Mouse (Mus musculus) lung, adult 2 months (tissue): ENCODE results near the gene Rpn1.
A peak's percentile ranks its signal among the peaks of the same experiment; 100 is the strongest.

ENCODE experiments used
- CTCF ChIP-seq: fragments of 200-500 bp; IDR thresholded peaks from 2 replicates; pipeline ENCODE4 v1.5.1; 2011; ENCODE audit warnings: mild to moderate bottlenecking, low read length, control low read depth; ENCODE audit not compliant: insufficient read depth
- POLR2A ChIP-seq: fragments of 200-500 bp; IDR thresholded peaks from 2 replicates; pipeline ENCODE4 v1.6.1; 2011; ENCODE audit warnings: low read depth, mild to moderate bottlenecking, control low read depth, low read length, borderline replicate concordance; ENCODE audit errors: extremely low read depth

DNA sequence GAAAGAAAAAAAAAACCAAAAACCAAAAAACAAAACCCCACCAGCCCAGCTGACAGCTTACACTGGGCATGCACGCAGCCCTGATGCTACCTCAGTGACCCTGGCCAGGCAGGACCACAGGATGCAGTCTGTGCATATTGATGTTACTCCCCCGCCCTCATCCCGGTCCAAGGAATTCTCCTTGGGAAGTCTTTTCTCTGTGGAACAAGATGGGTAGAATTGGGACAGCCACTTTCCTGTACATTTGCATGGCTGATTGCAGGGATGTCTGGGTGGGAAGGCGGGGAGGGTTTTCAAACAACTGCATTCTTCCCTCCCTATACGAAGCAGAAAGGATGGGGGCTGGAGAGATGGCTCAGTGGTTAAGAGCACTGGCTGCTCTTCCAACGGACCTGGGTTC, 68.7 kb downstream of the Rpn1 start:
- peak; percentile 47; the same call in 1 of the 2 replicates for TF ChIP-seq POLR2A
- no peak for TF ChIP-seq CTCF
